8 mouse cellular contexts compared by ENCODE assay signal in genomic region chr19:14449738-14450137, GRCm38 (mm10).
DNase-seq lines count a peak whose midpoint lies in the region; ATAC-seq lines count a peak whose summit lies in the region.

No protein-coding gene starts in this region.

- H3K36me3 ChIP-seq in hindbrain, embryonic 16.5 days (ENCODE audit: control insufficient read depth, insufficient read depth, low read length): peaks cover 7% of the 10 kb centered on the region; the same call in 1 of the 2 replicates
- peaks cover 14% of the 10 kb centered on the region; the same call in 1 of the 2 replicates for H3K36me3 ChIP-seq in forebrain, embryonic 16.5 days (ENCODE audit: control insufficient read depth, insufficient read depth)

- H3K4me1 ChIP-seq in hindbrain, embryonic 16.5 days (ENCODE audit: control insufficient read depth, insufficient read depth, low read depth, low read length): no peaks in the 10 kb centered on the region
- peaks cover 3% of the 10 kb centered on the region for H3K4me1 ChIP-seq in forebrain, embryonic 16.5 days (replicated peaks; ENCODE audit: control insufficient read depth, insufficient read depth, low read length)

- no peak overlapping the region for H3K4me2 ChIP-seq in hindbrain, embryonic 16.5 days (ENCODE audit: low read length)
- H3K4me2 ChIP-seq in forebrain, embryonic 16.5 days (ENCODE audit: low read length): no peak overlapping the region

- WGBS in hindbrain, embryonic 16.5 days: 83% methylated on average over 3 of the region's 3 CpGs
- WGBS in forebrain, embryonic 16.5 days: 91% methylated on average over 3 of the region's 3 CpGs

- ATAC-seq in CD4-positive, CD25-positive, alpha-beta regulatory T cell, adult 4 months: peak; percentile 49
- peak; percentile 95 for ATAC-seq in megakaryocyte, adult 5-6 weeks (ENCODE audit: poor library complexity, severe bottlenecking)
- no peak for ATAC-seq in hindbrain, embryonic 16.5 days
- ATAC-seq in forebrain, embryonic 16.5 days: no peak

- H3K9me3 ChIP-seq in hindbrain, embryonic 16.5 days (ENCODE audit: control insufficient read depth, low read length): no peaks in the 10 kb centered on the region
- H3K9me3 ChIP-seq in forebrain, embryonic 16.5 days (ENCODE audit: control insufficient read depth, low read length): no peaks in the 10 kb centered on the region; the same call in 1 of the 2 replicates

- no peak overlapping the region for H3K27ac ChIP-seq in hindbrain, embryonic 16.5 days (ENCODE audit: low read depth, low read length)
- H3K27ac ChIP-seq in forebrain, embryonic 16.5 days (ENCODE audit: low read length): no peak overlapping the region

- DNase-seq in gastrocnemius, adult 18-20 months (ENCODE audit: low spot score): peak; percentile 25
- no peak for DNase-seq in gastrocnemius, postnatal 4 days (ENCODE audit: low spot score in 2 of 2)
- peak; percentile 39 for DNase-seq in induced T-regulatory cell, adult 2 months (ENCODE audit: low read depth)
- DNase-seq in frontal cortex, postnatal 25 days (ENCODE audit: low spot score in 2 of 2): no peak

- H3K4me3 ChIP-seq in hindbrain, embryonic 16.5 days (ENCODE audit: low read length): no peak overlapping the region
- no peak overlapping the region for H3K4me3 ChIP-seq in forebrain, embryonic 16.5 days (replicated peaks; ENCODE audit: low read length)

- no peaks in the 10 kb centered on the region for H3K27me3 ChIP-seq in hindbrain, embryonic 16.5 days (replicated peaks; ENCODE audit: control insufficient read depth, insufficient read depth, low read length)
- no peaks in the 10 kb centered on the region for H3K27me3 ChIP-seq in forebrain, embryonic 16.5 days (replicated peaks; ENCODE audit: control insufficient read depth, insufficient read depth, low read length)

- no peak overlapping the region for H3K9ac ChIP-seq in hindbrain, embryonic 16.5 days (ENCODE audit: low read depth, low read length)
- no peak overlapping the region for H3K9ac ChIP-seq in forebrain, embryonic 16.5 days (replicated peaks; ENCODE audit: low read depth, low read length)

Comparison
In these comparisons a context has a peak if more than half of its experiments do, and no peak if none do; other contexts are left out.
1. DNase-seq: peak in gastrocnemius, adult 18-20 months (single experiment) and induced T-regulatory cell, adult 2 months (single experiment); none in gastrocnemius, postnatal 4 days (0 of 2) and frontal cortex, postnatal 25 days (0 of 2).
2. ATAC-seq: peak in CD4-positive, CD25-positive, alpha-beta regulatory T cell, adult 4 months (single experiment) and megakaryocyte, adult 5-6 weeks (single experiment); none in hindbrain, embryonic 16.5 days (single experiment) and forebrain, embryonic 16.5 days (single experiment).